Mouse (Mus musculus) bone marrow, adult 2 months (tissue): Measurements from ENCODE around the gene Cdcp2.

Source experiments
- CTCF ChIP-seq: fragments of 200-500 bp; IDR thresholded peaks from 2 replicates; pipeline ENCODE4 v1.5.1; 2011; ENCODE audit warnings: low read length, control low read depth; ENCODE audit not compliant: control insufficient read depth, insufficient read depth
- POLR2A ChIP-seq: fragments of 200-500 bp; IDR thresholded peaks from 2 replicates; pipeline ENCODE4 v1.6.1; 2011; ENCODE audit warnings: low read depth, mild to moderate bottlenecking, control low read depth, low read length, borderline replicate concordance; ENCODE audit not compliant: control insufficient read depth

- TF ChIP-seq POLR2A, result no peak
- no peak for TF ChIP-seq CTCF
Measured at GRCm38 (mm10) chr4:107063214-107063613, 33.5 kb upstream of the Cdcp2 start.
